Mouse (Mus musculus) embryonic stem cell, embryonic (primary cell): Measurements from ENCODE around the gene Shld2.

Source experiments
- CTCF ChIA-PET, 4 experiments: fragments of 300-600 bp in 2 of 4; fragments of 350-600 bp in 2 of 4; sonication (Branson Sonifier 250); formaldehyde crosslinking; loops; one replicate each; lab custom pipeline; 2022; ENCODE audit warnings: inconsistent platforms in 2 of 4; lab: Charles Lee
- POLR2A ChIA-PET, 4 experiments: fragments of 300-600 bp in 2 of 4; fragments of 350-600 bp in 2 of 4; sonication (Branson Sonifier 250); formaldehyde crosslinking; loops; one replicate each; lab custom pipeline; 2022; ENCODE audit warnings: antibody characterized with exemption in 4 of 4, inconsistent platforms in 1 of 4; lab: Charles Lee

Shld2 gene

GRCm38 (mm10) chr14:34188629-34189028 lies 121.7 kb downstream of the Shld2 start:
- POLR2A ChIA-PET = interaction anchor here in 2 of 4 experiments (0.6 to 2.1 kb wide), 10 partner anchors 28 to 1182 kb away, joined by 3 to 8 read pairs (median 4); no protein-coding TSS in a partner anchor
- CTCF ChIA-PET = interaction anchor here (0.6 to 1.8 kb wide), 42 partner anchors 9 to 407 kb away, joined by 3 to 13 read pairs (median 4); partner anchors contain the start of genes Gprin2 (in 2 of the 4), Anxa8 (in 1 of the 4) and Syt15 (in 1 of the 4)
